9 mouse cellular contexts compared by ENCODE assay signal in the genomic region with DNA sequence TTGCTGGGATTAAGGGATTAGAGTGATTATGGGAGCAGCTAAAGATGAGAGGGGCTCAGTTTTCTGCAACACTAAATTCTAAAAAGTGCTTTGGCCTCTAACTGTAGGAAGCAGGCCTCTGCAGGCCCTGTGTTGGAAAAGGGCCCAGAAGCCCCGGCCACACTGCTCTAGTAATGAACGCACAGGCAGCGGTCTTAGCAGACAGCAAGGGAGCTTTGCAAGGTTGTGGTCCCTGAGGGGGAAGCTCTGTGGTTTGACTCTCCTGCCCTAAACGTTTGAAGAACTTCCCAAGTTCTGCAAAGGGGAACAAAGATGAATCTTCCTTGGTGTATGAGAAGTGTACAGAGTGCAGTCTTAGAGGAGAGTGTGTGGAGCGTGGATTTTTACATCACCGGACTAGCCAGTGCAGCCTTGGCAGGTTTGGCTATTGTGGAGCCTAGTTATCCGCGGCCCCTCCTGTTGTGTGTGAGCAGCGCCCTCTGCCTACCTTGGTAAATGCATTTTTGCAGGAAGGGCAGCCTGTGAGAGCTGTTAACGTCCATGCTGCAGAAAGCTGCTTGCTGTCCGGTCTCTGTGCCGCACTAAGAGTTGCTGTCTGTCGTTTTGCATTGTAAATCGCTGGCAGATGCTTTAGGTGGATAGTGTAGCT. TPM values are rescaled to one million over a fixed set of nuclear protein-coding genes. Genes with fewer than 3 reads are reported as not detected.
DNase-seq lines count a peak whose midpoint lies in the region; ATAC-seq and TF ChIP-seq lines count a peak whose summit lies in the region.
"Not testable (repeated sequence)": the region's sequence is repeated elsewhere in the genome, so short reads cannot be mapped to it uniquely, and the experiment has no call there.
"Had no signal": no experiment of that assay in that cellular context is flagged by ENCODE, and none has a peak within 500 bp of the region (broad histone marks: within the 10 kb centered on the region; RNA-seq: fewer than 3 reads in every experiment).

No protein-coding gene starts in this region.

- not testable (repeated sequence) for H3K27me3 ChIP-seq in hindbrain, embryonic 13.5 days; liver, embryonic 11.5 days (replicated peaks; ENCODE audit: control insufficient read depth, insufficient read depth, low read length); midbrain, embryonic 15.5 days (replicated peaks); stomach, embryonic 15.5 days (replicated peaks)

- peak; percentile 21 for DNase-seq in adrenal gland, adult 2 months
- peak; percentile 78 for DNase-seq in embryo, embryonic 10.5 days (ENCODE audit: low spot score)
- DNase-seq in frontal cortex, postnatal 36 days (ENCODE audit: low spot score in 2 of 2): peak; percentile 47 to 66
- DNase-seq in layer of hippocampus, adult 2 months (ENCODE audit: low spot score in 2 of 2): peak; percentile 30 to 54
- peak; percentile 30 for DNase-seq in liver, embryonic 11.5 days (ENCODE audit: low spot score)

- H3K36me3 ChIP-seq in hindbrain, embryonic 13.5 days; liver, embryonic 11.5 days (ENCODE audit: control insufficient read depth, insufficient read depth, low read length); midbrain, embryonic 15.5 days (replicated peaks); stomach, embryonic 15.5 days: not testable (repeated sequence)

- H3K27ac ChIP-seq in hindbrain, embryonic 13.5 days; layer of hippocampus, adult 2 months; liver, embryonic 11.5 days (ENCODE audit: low read depth, low read length); midbrain, embryonic 15.5 days; stomach, embryonic 15.5 days: not testable (repeated sequence)

- H3K4me1 ChIP-seq in hindbrain, embryonic 13.5 days (replicated peaks); liver, embryonic 11.5 days (replicated peaks; ENCODE audit: control insufficient read depth, insufficient read depth, low read length); midbrain, embryonic 15.5 days; stomach, embryonic 15.5 days: not testable (repeated sequence)

- not testable (repeated sequence) for H3K9ac ChIP-seq in hindbrain, embryonic 13.5 days; liver, embryonic 11.5 days (ENCODE audit: low read depth, low read length); midbrain, embryonic 15.5 days; stomach, embryonic 15.5 days

- H3K4me3 ChIP-seq in hindbrain, embryonic 13.5 days; layer of hippocampus, adult 2 months; liver, embryonic 11.5 days (ENCODE audit: low read depth, low read length); stomach, embryonic 15.5 days (replicated peaks): not testable (repeated sequence)
- H3K4me3 ChIP-seq in midbrain, embryonic 15.5 days: 0 out of 2 replicates have a peak overlapping the region, but pooled peaks have one; percentile 6

- peak; percentile 87 for ATAC-seq in hindbrain, embryonic 13.5 days (ENCODE audit: low FRiP score)
- ATAC-seq in liver, embryonic 11.5 days (replicated peaks; ENCODE audit: low FRiP score): 0 out of 2 replicates have a peak, but pooled peaks have one; percentile 62
- peak; percentile 95 for ATAC-seq in midbrain, embryonic 15.5 days (replicated peaks)
- peak; percentile 56; the same call in 1 of the 2 replicates for ATAC-seq in stomach, embryonic 15.5 days (ENCODE audit: insufficient read depth, low FRiP score, low read depth)

- H3K4me2 ChIP-seq in hindbrain, embryonic 13.5 days: peak overlapping the region; percentile 39
- H3K4me2 ChIP-seq in liver, embryonic 11.5 days: not testable (repeated sequence)
- peak overlapping the region; percentile 41 for H3K4me2 ChIP-seq in midbrain, embryonic 15.5 days
- peak overlapping the region; percentile 32 for H3K4me2 ChIP-seq in stomach, embryonic 15.5 days

- H3K9me3 ChIP-seq in hindbrain, embryonic 13.5 days; liver, embryonic 11.5 days (ENCODE audit: control insufficient read depth, low read length); midbrain, embryonic 15.5 days; stomach, embryonic 15.5 days: not testable (repeated sequence)

- WGBS in hindbrain, embryonic 13.5 days: 13% methylated on average over 14 of the region's 14 CpGs
- 20% methylated on average over 14 of the region's 14 CpGs for WGBS in liver, embryonic 11.5 days
- WGBS in midbrain, embryonic 15.5 days: 12% methylated on average over 14 of the region's 14 CpGs
- 14% methylated on average over 14 of the region's 14 CpGs for WGBS in stomach, embryonic 15.5 days

- TF ChIP-seq CTCF in layer of hippocampus, adult 2 months (conservative IDR thresholded peaks at IDR 0.05): peak; percentile 66

RNA-seq across cellular contexts. Expression of gene Il1f9, which starts 4.5 kb away (rescaled TPM):
- not detected for total RNA-seq in adrenal gland, adult 2 months (2021)
- polyA plus RNA-seq in adrenal gland, adult 2 months (2012; rRNA removed): not detected in 2 replicates
- not detected in 2 replicates for polyA plus RNA-seq in hindbrain, embryonic 13.5 days (2015; fragmentation: Nextera tagmentation; extraction: Ambion mirVana)
- not detected for total RNA-seq in layer of hippocampus, adult 2 months (2021)
- polyA plus RNA-seq in liver, embryonic 11.5 days (2014; fragmentation: Nextera tagmentation; extraction: Ambion mirVana): not detected in 2 replicates
- not detected in 2 replicates for polyA plus RNA-seq in midbrain, embryonic 15.5 days (2015; fragmentation: Nextera tagmentation; extraction: Ambion mirVana)
- 0.23 and 0.28 TPM in 2 replicates for polyA plus RNA-seq in stomach, embryonic 15.5 days (2015; fragmentation: Nextera tagmentation; extraction: Ambion mirVana)
- total RNA-seq: G1E had no signal
- polyA plus RNA-seq: G1E had no signal

RNA-seq across cellular contexts. Expression of gene Il1f8, which starts 28.8 kb away (rescaled TPM):
- total RNA-seq in adrenal gland, adult 2 months (2021): not detected
- not detected in 2 replicates for polyA plus RNA-seq in adrenal gland, adult 2 months (2012; rRNA removed)
- polyA plus RNA-seq in hindbrain, embryonic 13.5 days (2015; fragmentation: Nextera tagmentation; extraction: Ambion mirVana): not detected in 2 replicates
- total RNA-seq in layer of hippocampus, adult 2 months (2021): not detected
- polyA plus RNA-seq in liver, embryonic 11.5 days (2014; fragmentation: Nextera tagmentation; extraction: Ambion mirVana): not detected in 2 replicates
- not detected in 2 replicates for polyA plus RNA-seq in midbrain, embryonic 15.5 days (2015; fragmentation: Nextera tagmentation; extraction: Ambion mirVana)
- not detected in 2 replicates for polyA plus RNA-seq in stomach, embryonic 15.5 days (2015; fragmentation: Nextera tagmentation; extraction: Ambion mirVana)
- polyA plus RNA-seq: G1E had no signal

RNA-seq across cellular contexts. Expression of gene Il1f6, which starts 33.4 kb away (rescaled TPM):
- total RNA-seq in adrenal gland, adult 2 months (2021): not detected
- not detected in 2 replicates for polyA plus RNA-seq in adrenal gland, adult 2 months (2012; rRNA removed)
- not detected in 2 replicates for polyA plus RNA-seq in hindbrain, embryonic 13.5 days (2015; fragmentation: Nextera tagmentation; extraction: Ambion mirVana)
- not detected for total RNA-seq in layer of hippocampus, adult 2 months (2021)
- not detected in 2 replicates for polyA plus RNA-seq in liver, embryonic 11.5 days (2014; fragmentation: Nextera tagmentation; extraction: Ambion mirVana)
- not detected in 2 replicates for polyA plus RNA-seq in midbrain, embryonic 15.5 days (2015; fragmentation: Nextera tagmentation; extraction: Ambion mirVana)
- not detected in 2 replicates for polyA plus RNA-seq in stomach, embryonic 15.5 days (2015; fragmentation: Nextera tagmentation; extraction: Ambion mirVana)
- total RNA-seq: G1E had no signal
- polyA plus RNA-seq: G1E had no signal

Comparison
In these comparisons a context has a peak if more than half of its experiments do, and no peak if none do; other contexts are left out.
1. DNase-seq: peak in every context shown above with its lines; median percentile 78 in embryo, embryonic 10.5 days; 56 in frontal cortex, postnatal 36 days; 42 in layer of hippocampus, adult 2 months; 30 in liver, embryonic 11.5 days; 21 in adrenal gland, adult 2 months.